27 mouse cellular contexts compared by ENCODE assay signal in genomic region chr19:57590895-57591294, GRCm38 (mm10). TPM values are rescaled to one million over a fixed set of nuclear protein-coding genes. Genes with fewer than 3 reads are reported as not detected.
DNase-seq lines count a peak whose midpoint lies in the region; ATAC-seq and TF ChIP-seq lines count a peak whose summit lies in the region.
"Had no signal": no experiment of that assay in that cellular context is flagged by ENCODE, and none has a peak within 500 bp of the region (broad histone marks: within the 10 kb centered on the region; RNA-seq: fewer than 3 reads in every experiment).

No protein-coding gene starts in this region.

- intact Hi-C loops in heart, postnatal 36 days (cut with DNase I): no loop called here
- intact Hi-C loops in left cerebral cortex, adult 2 months (cut with DNase I): no loop called here

- no peak for TF ChIP-seq CTCF in left cerebral cortex, adult 2 months (IDR thresholded peaks at IDR 0.05)

- DNase-seq in heart, adult 8-10 months (ENCODE audit: low spot score): peak; percentile 10
- no peak for DNase-seq in heart, postnatal 36 days
- DNase-seq in A20 (ENCODE audit: low read depth, low spot score): peak; percentile 81
- no peak for DNase-seq in left cerebral cortex, adult 2 months (ENCODE audit: extremely low spot score in 1 of 2, low spot score in 2 of 2)
- DNase-seq in frontal cortex, adult 2 months (ENCODE audit: extremely low spot score in 1 of 2, low spot score in 1 of 2): no peak
- DNase-seq: adrenal gland, adult 2 months; adrenal gland, postnatal 36 days; cerebellum, adult 8-10 months; gastrocnemius, postnatal 25 days; heart, adult 2 months; kidney, adult 2 months; kidney, postnatal 4 days; layer of hippocampus, postnatal 36 days; liver; lung, adult 2 months; lung, postnatal 4 days; right cerebral cortex, postnatal 4 days had no signal

- ATAC-seq in common myeloid progenitor, adult 5-6 weeks (replicated peaks; ENCODE audit: low read depth, poor library complexity, severe bottlenecking): peak; percentile 67; the same call in 1 of the 2 replicates
- peak; percentile 73; the same call in 1 of the 2 replicates for ATAC-seq in monocyte, adult 5-6 weeks (replicated peaks; ENCODE audit: insufficient number of reproducible peaks, low FRiP score, low TSS enrichment, poor library complexity, severe bottlenecking)
- ATAC-seq: activated CD4-positive, CD25-positive, alpha-beta regulatory T cell, adult 4 months; CD4-positive, CD25-positive, alpha-beta regulatory T cell, adult 4 months; forebrain, embryonic 13.5 days; hindbrain, embryonic 16.5 days; midbrain, embryonic 15.5 days had no signal

- no peak overlapping the region for H3K27ac ChIP-seq in left cerebral cortex, adult 2 months
- H3K27ac ChIP-seq: forebrain, embryonic 13.5 days; heart, adult 2 months; liver, embryonic 14.5 days; midbrain, embryonic 15.5 days; neural tube, embryonic 13.5 days; stomach, embryonic 15.5 days had no signal

- H3K4me3 ChIP-seq in left cerebral cortex, adult 2 months: no peak overlapping the region
- H3K4me3 ChIP-seq: forebrain, embryonic 13.5 days; heart, adult 2 months; midbrain, embryonic 15.5 days; neural tube, embryonic 13.5 days; stomach, embryonic 15.5 days had no signal

RNA-seq across cellular contexts. Expression of gene Atrnl1, which starts 19.9 kb away (rescaled TPM):
- 10 to 100 TPM; 13.7 to 16.1 (median 15.1) TPM for total RNA-seq in heart, adult 8-10 months (2022)
- total RNA-seq in heart, postnatal 36 days (2021): 10 to 100 TPM; 15.4 to 15.8 TPM
- total RNA-seq in common myeloid progenitor, adult 5-6 weeks (2017): 4.9 and 6.6 TPM in 2 replicates
- 1.0 to 3.8 TPM (median 1.6 TPM) in 3 replicates for total RNA-seq in monocyte, adult 5-6 weeks (2017)
- total RNA-seq in left cerebral cortex, adult 2 months (2021): 100 to 1,000 TPM; 104 to 106 TPM
- 34.9 and 35.9 TPM in 2 replicates for polyA plus RNA-seq in frontal cortex, adult 2 months (2012; rRNA removed)

Comparison
In these comparisons a context has a peak if more than half of its experiments do, and no peak if none do; other contexts are left out.
1. DNase-seq: peak in heart, adult 8-10 months (single experiment) and A20 (single experiment); none in heart, postnatal 36 days (0 of 2), left cerebral cortex, adult 2 months (0 of 2) and frontal cortex, adult 2 months (0 of 2).
2. RNA of gene Atrnl1, which starts 19.9 kb away (total RNA-seq): 104 to 106 TPM in left cerebral cortex, adult 2 months; 13.7 to 16.1 TPM in heart, adult 8-10 months, 15.4 to 15.8 TPM in heart, postnatal 36 days, 4.9 to 6.6 TPM in common myeloid progenitor, adult 5-6 weeks and 1.0 to 3.8 TPM in monocyte, adult 5-6 weeks; every median in the first group is over 4 times any median in the second.